Mouse (Mus musculus) lung, embryonic 14.5 days (tissue): ENCODE results near the gene Caskin1. TPM values are rescaled to one million over a fixed set of nuclear protein-coding genes. Genes with fewer than 3 reads are reported as not detected.

Experiments
- ATAC-seq: fragments of 200-750 bp; cut with Nextera tagmentation; 2 replicates; pipeline ENCODE4 v1.8.0; 2017; ENCODE audit warnings: mild to moderate bottlenecking, moderate TSS enrichment, moderate library complexity; ENCODE audit not compliant: insufficient read depth
- DNase-seq: peaks from one replicate; pipeline ENCODE4 v3.0.0-alpha.2; 2015
- H3K27ac ChIP-seq: fragments of 300-500 bp; sonication (generic); 2 replicates; pipeline ENCODE4 v1.5.1; 2014; ENCODE audit warnings: low read depth, mild to moderate bottlenecking, moderate library complexity
- H3K27me3 ChIP-seq: fragments of 300-500 bp; sonication (generic); 2 replicates; pipeline ENCODE4 v1.6.1; 2014; ENCODE audit warnings: low read length, control low read depth; ENCODE audit not compliant: insufficient read depth
- H3K36me3 ChIP-seq: fragments of 300-500 bp; sonication (generic); 2 replicates; pipeline ENCODE4 v1.6.1; 2014; ENCODE audit warnings: control low read depth; ENCODE audit not compliant: insufficient read depth
- H3K4me1 ChIP-seq: fragments of 300-500 bp; sonication (generic); 2 replicates; pipeline ENCODE4 v1.6.1; 2014; ENCODE audit warnings: antibody characterized with exemption, control low read depth; ENCODE audit not compliant: insufficient read depth
- H3K4me2 ChIP-seq: fragments of 300-500 bp; sonication (generic); 2 replicates; pipeline ENCODE4 v1.6.1; 2014; ENCODE audit warnings: mild to moderate bottlenecking
- H3K4me3 ChIP-seq: fragments of 300-500 bp; sonication (generic); 2 replicates; pipeline ENCODE4 v1.5.1; 2014; ENCODE audit warnings: low read depth, low read length
- H3K9ac ChIP-seq: fragments of 300-500 bp; sonication (generic); 2 replicates; pipeline ENCODE4 v1.6.1; 2014
- H3K9me3 ChIP-seq: fragments of 300-500 bp; sonication (generic); 2 replicates; pipeline ENCODE4 v1.6.1; 2016; ENCODE audit warnings: low read depth, low read length, control low read depth
- CTCF ChIP-seq: IDR thresholded peaks from 2 replicates; pipeline ENCODE4 v1.5.1; 2016; ENCODE audit warnings: antibody characterized with exemption, low read depth
- WGBS: fragments of 180-500 bp; shearing (Covaris S2); extraction: QIAGEN DNeasy Blood & Tissue Kit; methylation state at CpG from one replicate; pipeline ENCODE4 v1.1.7; 2014; 5-methylcytosine and 5-hydroxymethylcytosine counted together
- polyA plus RNA-seq: library from polyadenylated mRNA; unstranded; fragments of >200 nt; fragmentation: Nextera tagmentation; extraction: Ambion mirVana; gene quantifications from 2 replicates; pipeline ENCODE4 v1.2.1, GENCODE M21; 2014

Gene Caskin1
- polyA plus RNA-seq, 1 experiment from 2014 or later = 0.93 TPM

GRCm38 (mm10) chr17:24557091-24557490 is 68.7 kb downstream of the Caskin1 start:
- H3K9me3 ChIP-seq = no peaks in the 10 kb centered on the region
- H3K4me3 ChIP-seq = no peak overlapping the region
- ATAC-seq (no peak), DNase-seq (no peak)
- H3K27ac ChIP-seq = no peak overlapping the region
- no peak overlapping the region for H3K4me2 ChIP-seq
- no peak for TF ChIP-seq CTCF
- no peak overlapping the region for H3K9ac ChIP-seq
- H3K4me1 ChIP-seq = peaks cover 16% of the 10 kb centered on the region
- 73% methylated on average over 7 of the region's 7 CpGs for WGBS
- no peaks in the 10 kb centered on the region for H3K27me3 ChIP-seq
- no peaks in the 10 kb centered on the region for H3K36me3 ChIP-seq

Other genes with a start within 250 kb of the Caskin1 start
- gene Ccnf, start 237.1 kb upstream of the Caskin1 start, polyA plus RNA-seq = 79.3 and 81.1 TPM in 2 replicates
- gene Abca17, start 137.5 kb upstream of the Caskin1 start, polyA plus RNA-seq = not detected in 2 replicates
- 16.2 and 17.4 TPM in 2 replicates for gene Abca3, start 136.7 kb upstream of the Caskin1 start, polyA plus RNA-seq
- 282 and 292 TPM in 2 replicates for gene Rnps1, start 74.0 kb upstream of the Caskin1 start, polyA plus RNA-seq
- gene Eci1, start 62.0 kb upstream of the Caskin1 start, polyA plus RNA-seq = 79.8 and 80.8 TPM in 2 replicates
- gene Dnase1l2, start 45.5 kb upstream of the Caskin1 start, polyA plus RNA-seq = 1.8 and 2.6 TPM in 2 replicates
- 22.3 and 25.2 TPM in 2 replicates for gene E4f1, start 18.3 kb upstream of the Caskin1 start, polyA plus RNA-seq
- 57.9 and 60.2 TPM in 2 replicates for gene Pgp, start 18.2 kb upstream of the Caskin1 start, polyA plus RNA-seq
- 0.37 TPM in 1 of 2 replicates, not detected in the other for gene Bricd5, start 14.7 kb upstream of the Caskin1 start, polyA plus RNA-seq
- gene Mlst8, start 9.5 kb upstream of the Caskin1 start, polyA plus RNA-seq = 23.8 and 30.2 TPM in 2 replicates
- gene Traf7, start 39.3 kb downstream of the Caskin1 start, polyA plus RNA-seq = 103 and 106 TPM in 2 replicates
- gene Rab26, start 45.6 kb downstream of the Caskin1 start, polyA plus RNA-seq = 2.8 and 3.1 TPM in 2 replicates
- gene Pkd1, start 61.2 kb downstream of the Caskin1 start, polyA plus RNA-seq = 27.6 and 34.0 TPM in 2 replicates
- gene Tsc2, start 144.0 kb downstream of the Caskin1 start, polyA plus RNA-seq = 62.2 and 66.5 TPM in 2 replicates
- gene Nthl1, start 144.1 kb downstream of the Caskin1 start, polyA plus RNA-seq = 15.9 and 18.6 TPM in 2 replicates
- gene Slc9a3r2, start 161.7 kb downstream of the Caskin1 start, polyA plus RNA-seq = 67.8 and 68.3 TPM in 2 replicates
- 0.78 and 1.0 TPM in 2 replicates for gene Npw, start 169.9 kb downstream of the Caskin1 start, polyA plus RNA-seq
- 32.9 and 34.0 TPM in 2 replicates for gene Zfp598, start 181.1 kb downstream of the Caskin1 start, polyA plus RNA-seq
- 0.83 and 1.3 TPM in 2 replicates for gene Syngr3, start 201.4 kb downstream of the Caskin1 start, polyA plus RNA-seq
- gene Gfer, start 207.6 kb downstream of the Caskin1 start, polyA plus RNA-seq = 53.9 and 54.4 TPM in 2 replicates
- 3.5 and 5.0 TPM in 2 replicates for gene Noxo1, start 207.6 kb downstream of the Caskin1 start, polyA plus RNA-seq
- gene Tbl3, start 219.1 kb downstream of the Caskin1 start, polyA plus RNA-seq = 97.9 and 112 TPM in 2 replicates
- gene Rnf151, start 229.5 kb downstream of the Caskin1 start, polyA plus RNA-seq = 0.46 and 0.71 TPM in 2 replicates
- 1,798 and 1,884 TPM in 2 replicates for gene Rps2, start 229.5 kb downstream of the Caskin1 start, polyA plus RNA-seq
- 211 and 221 TPM in 2 replicates for gene Ndufb10, start 235.9 kb downstream of the Caskin1 start, polyA plus RNA-seq
- not detected in 2 replicates for gene Rpl3l, start 239.2 kb downstream of the Caskin1 start, polyA plus RNA-seq
- 35.2 and 37.8 TPM in 2 replicates for gene Msrb1, start 248.0 kb downstream of the Caskin1 start, polyA plus RNA-seq